Mouse (Mus musculus) retina, postnatal 7 days (tissue): ENCODE data around the gene Pgls.

Experiments
- DNase-seq: peaks from one replicate; pipeline ENCODE4 v3.0.0-alpha.2; 2012; ENCODE audit warnings: low read depth, low spot score

Pgls gene

DNA sequence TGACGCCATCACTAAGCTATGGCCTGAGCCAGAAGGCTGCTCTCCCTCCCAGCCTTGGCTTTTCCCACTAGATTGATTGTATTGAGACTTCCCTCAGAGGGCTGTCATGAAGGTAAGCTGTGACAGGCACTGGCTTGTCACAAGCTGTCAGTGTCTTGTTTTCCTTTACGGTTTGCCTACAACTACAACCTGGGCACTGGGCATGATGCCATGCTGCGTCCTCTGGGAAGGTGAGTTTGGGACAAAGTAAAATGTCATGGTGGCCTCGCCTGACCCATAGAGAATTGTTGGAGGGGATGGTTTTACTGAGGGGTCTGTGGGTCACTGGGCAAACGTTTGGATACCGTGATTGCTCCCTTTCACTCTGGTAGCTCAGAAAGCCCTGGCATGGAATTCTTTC, 46.3 kb downstream of the Pgls start:
- DNase-seq: no peak

DNA sequence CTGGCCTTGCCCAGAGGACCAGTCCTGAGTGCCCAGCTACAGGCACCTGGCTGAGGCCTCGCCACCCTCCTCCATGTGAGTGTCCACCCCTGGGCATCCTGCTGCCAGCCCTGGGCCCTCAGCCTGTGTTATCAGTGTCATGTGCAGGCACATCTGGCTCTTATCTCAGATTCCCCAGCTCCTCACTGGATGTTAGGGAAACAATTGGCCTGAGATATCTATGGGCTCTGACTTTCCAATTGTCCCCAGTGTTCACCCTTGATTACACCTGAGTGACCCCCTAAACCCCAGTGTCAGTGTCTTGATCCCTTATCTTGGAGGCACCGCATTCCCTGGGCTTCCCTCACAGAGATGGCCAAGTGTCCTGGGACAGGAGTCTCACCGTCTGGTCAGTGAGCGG, 47.3 kb downstream of the Pgls start:
- DNase-seq: no peak

DNA sequence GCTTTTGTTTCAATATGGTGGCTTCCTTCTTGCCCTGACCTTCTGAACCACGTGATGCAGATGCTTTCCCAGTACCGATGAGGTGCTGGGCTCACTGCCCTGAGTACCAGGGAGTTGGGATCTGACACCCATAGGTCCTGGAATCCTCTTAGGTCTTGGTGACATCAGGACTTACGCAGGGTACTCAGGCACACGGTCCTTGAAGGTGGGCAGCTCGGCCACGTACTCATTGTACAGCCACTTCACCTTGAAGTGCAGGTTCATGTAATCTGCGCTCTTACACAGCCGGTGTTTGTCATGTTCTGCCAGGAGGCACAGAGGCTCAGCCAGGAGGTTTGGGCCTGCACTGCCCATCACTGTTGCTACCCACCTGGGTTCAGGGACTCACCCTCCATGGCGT, 53.5 kb downstream of the Pgls start:
- no peak for DNase-seq
